Mouse (Mus musculus) layer of hippocampus, adult 9-11 months (tissue): ENCODE results near the gene Clptm1.
"Not testable (repeated sequence)": the region's sequence is repeated elsewhere in the genome, so short reads cannot be mapped to it uniquely, and the experiment has no call there.

Source experiments
- DNase-seq: peaks from one replicate; pipeline ENCODE4 v3.0.0; 2022

Clptm1 gene

DNA sequence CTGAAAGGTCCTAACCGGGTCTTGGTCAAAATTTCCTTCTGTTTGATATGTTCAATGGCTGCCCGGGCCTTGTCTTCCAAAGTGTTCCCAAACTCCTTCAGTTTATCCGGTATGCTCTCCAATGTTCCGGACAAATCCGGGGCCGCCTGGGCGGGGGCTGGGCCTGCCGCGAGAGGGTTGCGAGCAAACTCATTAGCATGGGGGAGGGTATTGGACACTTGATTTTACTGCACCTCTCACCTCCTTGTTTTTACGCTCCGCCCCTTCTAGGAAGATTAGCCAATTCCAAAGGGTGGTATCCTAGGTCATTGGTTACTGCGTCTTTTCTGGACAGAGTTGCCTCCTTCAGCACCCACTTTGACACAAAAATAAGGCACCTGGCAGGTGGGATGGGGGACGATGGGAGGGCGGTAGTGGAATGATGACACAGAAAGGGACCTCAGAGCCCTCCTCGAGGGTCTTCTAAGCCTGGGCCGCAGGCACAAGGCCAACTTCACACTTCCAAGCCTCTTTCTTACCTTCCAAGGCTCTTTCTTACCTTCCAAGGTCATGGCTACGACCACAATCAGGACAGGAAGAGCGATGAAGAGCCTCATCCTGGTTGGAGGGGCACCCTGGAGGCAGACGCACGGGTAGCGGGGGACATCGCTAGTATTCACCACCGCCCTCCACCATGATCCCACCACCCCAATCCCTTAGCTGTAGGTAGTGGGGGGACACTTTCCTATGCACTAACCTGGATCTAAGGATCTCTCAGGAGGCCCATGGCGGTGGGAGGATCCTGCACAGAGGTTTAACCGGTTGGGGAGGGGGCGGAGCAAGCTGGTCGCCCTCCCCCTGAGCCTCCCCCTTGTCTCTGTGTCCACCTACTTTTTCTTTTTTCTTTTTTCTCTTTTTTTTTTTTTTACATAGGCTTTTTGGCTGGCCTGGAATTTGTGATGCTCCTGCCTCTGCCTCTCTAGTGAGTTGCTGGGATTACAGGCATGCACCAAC lies 27.3 kb upstream of the Clptm1 start, which contains the start of gene Apoc1:
Gene Apoc1 (minus strand): TSS at position 788 of the 993 bp plus-strand sequence.
- DNase-seq: no peak

- no peak for DNase-seq
These were observed 26.6 kb upstream of the Clptm1 start for GRCm38 (mm10) chr7:19691434-19691833.

GRCm38 (mm10) chr7:19690845-19691244 lies 26.0 kb upstream of the Clptm1 start:
- DNase-seq: no peak

- DNase-seq: no peak
These were observed 23.8 kb upstream of the Clptm1 start for GRCm38 (mm10) chr7:19688611-19689010.

GRCm38 (mm10) chr7:19688101-19688500 lies 23.3 kb upstream of the Clptm1 start:
- DNase-seq: no peak

DNA sequence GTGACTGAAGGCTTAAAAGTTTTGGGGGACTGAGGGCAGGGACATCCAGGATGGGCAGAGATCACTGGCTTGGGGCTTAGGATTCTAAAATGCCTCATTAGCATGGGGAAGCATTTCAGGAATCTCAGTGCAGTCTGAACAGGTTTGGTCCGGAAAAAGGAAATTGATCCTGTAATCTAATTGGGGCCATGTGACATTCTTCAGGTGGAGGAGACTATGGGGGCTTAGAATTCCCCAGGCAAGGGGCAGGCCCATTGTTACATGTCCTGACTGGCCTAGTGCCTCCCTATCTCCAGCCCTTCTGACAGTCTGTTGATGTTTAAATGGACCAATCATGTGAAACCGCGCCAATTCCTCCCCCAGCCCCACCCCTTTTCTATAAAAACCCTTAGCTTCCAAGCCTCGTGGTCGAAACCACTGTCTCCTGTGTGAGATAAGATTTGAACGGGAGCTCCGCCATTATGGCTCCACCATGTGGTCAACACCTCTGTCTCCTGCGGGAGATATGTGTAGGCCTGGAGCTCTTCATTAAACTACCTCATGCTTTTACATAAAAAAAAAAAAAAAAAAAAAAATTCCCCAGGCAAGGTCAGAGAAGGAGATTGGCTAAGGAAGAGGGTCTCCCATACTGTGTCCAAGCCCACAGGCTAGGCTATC lies 22.2 kb upstream of the Clptm1 start:
- not testable (repeated sequence) for DNase-seq

- DNase-seq: no peak
These were observed 21.7 kb upstream of the Clptm1 start for GRCm38 (mm10) chr7:19686521-19686920.

DNA sequence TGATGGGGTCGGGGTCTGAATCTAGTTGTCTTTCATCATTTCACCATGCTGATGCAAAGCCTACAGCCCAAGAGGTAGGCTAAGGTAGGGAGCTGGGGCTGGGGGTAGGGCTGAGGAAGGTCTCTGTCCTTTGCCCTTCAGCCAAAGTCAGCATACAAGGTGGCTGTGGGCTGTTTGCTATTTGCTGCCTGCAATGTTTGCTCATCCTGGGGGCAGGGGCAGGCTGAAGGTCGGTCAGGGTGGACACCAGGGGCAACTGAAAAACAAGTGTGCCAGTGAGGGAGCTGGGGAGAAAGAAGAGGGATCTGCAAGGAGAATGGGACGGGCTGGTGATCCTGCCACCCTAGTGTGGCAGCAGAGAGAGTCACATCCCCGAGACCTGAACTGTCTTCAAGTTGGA lies 20.5 kb upstream of the Clptm1 start:
- DNase-seq: no peak

DNA sequence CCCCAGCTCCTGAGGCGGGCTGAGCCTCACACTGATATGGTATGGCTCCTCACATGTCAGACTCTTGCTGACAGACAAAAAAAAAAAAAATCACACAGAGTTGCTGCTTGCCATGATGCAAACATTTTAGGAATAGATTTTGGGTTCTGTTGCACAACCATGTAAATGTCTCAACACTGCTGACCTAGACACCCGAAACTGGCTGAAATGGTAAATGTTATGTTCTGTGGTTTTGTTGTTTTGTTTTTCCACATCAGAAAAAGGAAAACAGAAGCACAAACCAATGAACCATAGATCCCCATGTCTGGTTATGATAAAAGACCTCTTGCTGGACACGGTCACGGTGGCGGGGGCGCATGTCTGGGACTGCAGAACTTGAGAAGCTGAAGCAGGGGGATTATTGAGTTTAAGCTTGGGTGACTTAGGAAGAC lies 19.0 kb upstream of the Clptm1 start:
- no peak for DNase-seq

DNA sequence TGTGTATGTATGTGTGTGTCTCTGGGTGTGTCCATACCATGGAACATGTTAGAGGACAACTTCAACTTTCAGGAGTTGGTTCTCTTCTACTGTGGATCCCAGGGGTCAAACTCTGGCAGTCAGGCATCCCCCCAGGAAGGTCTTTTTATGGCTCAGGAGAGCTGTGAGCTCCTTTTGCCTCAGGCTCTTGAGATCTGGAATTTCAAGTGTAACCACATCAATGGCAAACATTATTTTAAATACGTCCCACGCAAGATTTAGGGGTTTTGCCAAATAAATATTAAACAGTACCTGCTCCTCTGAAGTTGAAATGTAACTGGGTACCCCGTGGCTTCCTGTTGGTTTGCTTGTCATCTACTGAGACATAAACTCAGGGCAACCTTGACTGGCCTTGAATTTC lies 18.1 kb upstream of the Clptm1 start:
- no peak for DNase-seq

DNA sequence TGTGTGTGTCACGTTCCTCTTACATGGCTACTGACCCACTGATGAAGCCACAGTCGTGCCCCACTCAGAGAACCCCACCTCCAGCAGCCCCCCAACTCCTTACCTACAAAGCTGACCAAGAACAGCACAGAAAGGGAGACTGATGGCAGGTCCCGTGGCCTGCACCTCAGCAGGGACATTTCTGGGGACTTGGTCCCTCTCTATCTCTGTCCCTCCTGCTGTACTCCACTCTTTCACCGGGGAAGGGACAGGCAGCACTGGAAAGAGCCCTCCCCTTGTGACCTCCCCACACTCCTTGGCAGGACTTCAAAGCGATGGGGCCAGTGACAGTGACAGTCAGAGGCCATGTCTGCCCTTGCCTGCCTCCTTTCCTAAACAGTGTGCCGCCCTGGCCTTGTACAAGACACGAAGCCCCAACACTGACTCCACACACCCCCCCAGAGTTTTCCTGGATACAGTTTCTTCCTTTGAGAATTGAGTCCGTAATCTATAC lies 16.4 kb upstream of the Clptm1 start, which contains the start of the genes Gm44805 and Apoc4:
Gene Gm44805 (minus strand): TSS at position 222 of the 493 bp plus-strand sequence.
Gene Apoc4 (minus strand): TSS at position 278 of the 493 bp plus-strand sequence.
- DNase-seq: no peak

- no peak for DNase-seq
These were observed 15.9 kb upstream of the Clptm1 start for GRCm38 (mm10) chr7:19680702-19681101.

- DNase-seq: no peak
These were observed 14.1 kb upstream of the Clptm1 start for GRCm38 (mm10) chr7:19678901-19679300.

GRCm38 (mm10) chr7:19677872-19678271 lies 13.0 kb upstream of the Clptm1 start, which contains the start of gene Apoc2:
Apoc2 (minus strand) TSS chr7:19677941.
- DNase-seq: no peak

DNA sequence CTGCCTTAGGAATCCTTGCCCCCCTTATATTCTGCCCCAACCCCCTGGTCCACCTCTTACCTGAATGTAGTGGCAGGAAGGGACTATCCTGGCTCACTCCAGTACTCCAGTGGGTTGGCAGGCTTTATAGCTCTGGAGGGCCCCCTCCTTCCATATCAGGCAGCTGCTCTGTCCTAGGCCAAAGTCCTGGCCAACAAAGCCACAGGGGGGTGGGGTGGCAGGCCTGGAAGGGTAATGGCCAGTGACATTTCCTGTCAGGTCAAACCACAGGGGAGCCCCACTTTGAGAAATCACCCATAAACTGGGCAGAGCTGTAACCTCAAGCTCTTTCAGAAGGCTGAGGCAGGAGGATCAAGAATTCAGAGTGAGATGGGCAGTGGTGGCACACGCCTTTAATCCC lies 11.8 kb upstream of the Clptm1 start:
- DNase-seq: no peak

- DNase-seq: no peak
These were observed 11.0 kb upstream of the Clptm1 start for GRCm38 (mm10) chr7:19675824-19676223.

DNA sequence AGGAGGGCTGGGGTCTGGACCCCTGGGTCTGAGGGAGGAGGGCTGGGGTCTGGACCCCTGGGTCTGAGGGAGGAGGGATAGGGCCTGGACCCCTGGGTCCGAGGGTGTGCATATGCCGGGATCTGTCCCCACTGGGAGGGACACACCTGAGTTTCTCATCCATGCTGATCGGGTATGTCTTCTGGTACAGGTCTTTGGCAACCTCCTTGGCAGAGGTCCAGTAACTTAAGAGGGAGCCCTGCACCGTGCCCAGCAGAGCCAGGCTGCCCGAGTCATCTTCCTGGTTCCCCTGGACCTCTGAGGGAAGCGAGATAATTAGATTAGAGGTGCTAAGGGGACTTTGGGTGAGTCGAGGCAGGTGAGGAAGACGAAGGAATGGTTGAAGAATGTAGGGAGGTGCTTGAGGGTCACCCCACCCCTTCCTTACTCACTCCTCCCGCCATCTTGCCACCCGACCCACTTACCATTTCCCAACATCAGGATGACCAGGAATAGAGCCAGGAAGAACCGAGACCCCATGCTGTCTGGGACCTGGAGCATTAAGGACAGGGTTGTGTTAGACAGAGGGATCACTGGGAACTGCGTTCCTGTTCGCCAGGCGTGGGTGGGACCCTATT lies 8.4 kb upstream of the Clptm1 start:
- DNase-seq: no peak

- no peak for DNase-seq
These were observed 6.7 kb upstream of the Clptm1 start for GRCm38 (mm10) chr7:19671511-19671910.

- DNase-seq: peak; percentile 95
These were observed 4.3 kb upstream of the Clptm1 start for GRCm38 (mm10) chr7:19668947-19669721.

DNA sequence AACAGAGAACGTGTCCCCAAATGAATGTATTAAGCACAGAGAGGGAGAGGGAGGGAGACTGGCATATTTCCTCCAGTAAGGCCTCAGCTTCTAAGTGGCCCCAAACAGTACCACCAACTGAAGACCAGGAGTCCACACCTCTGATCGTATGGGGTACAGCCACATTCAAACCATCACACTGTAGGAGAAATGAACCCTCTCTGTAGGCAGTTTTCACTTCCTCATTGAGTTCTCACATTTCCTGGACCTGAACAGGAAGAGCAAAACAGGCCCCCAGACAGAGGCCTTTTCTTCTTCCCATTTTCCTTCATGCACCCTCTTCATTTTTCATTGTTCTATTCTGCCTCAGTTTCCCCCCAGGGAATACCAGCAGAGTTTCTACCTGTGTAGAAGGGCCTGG lies 2.6 kb upstream of the Clptm1 start:
- DNase-seq: no peak

DNA sequence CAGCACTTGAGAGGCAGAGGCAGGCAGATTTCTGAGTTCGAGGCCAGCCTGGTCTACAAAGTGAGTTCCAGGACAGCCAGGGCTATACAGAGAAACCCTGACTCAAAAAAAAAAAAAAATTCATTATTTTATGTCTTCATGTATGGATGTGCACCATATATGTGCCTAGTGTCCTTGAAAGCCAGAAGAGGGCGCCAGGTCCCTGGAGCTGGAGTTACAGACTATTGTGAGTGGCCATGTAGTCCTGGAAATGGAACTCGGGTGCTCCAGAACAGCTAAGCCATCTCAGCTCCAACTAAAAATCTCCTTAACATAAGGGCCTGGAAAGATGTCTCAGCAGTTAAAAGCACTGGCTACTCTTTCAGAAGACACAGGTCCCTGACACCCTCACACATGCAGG lies 1.9 kb upstream of the Clptm1 start:
- DNase-seq: no peak

- DNase-seq: no peak
These were observed 328 bp downstream of the Clptm1 start for GRCm38 (mm10) chr7:19664455-19664954.
